Mouse (Mus musculus) kidney, adult 2 months (tissue): Measurements from ENCODE around the gene Ism2. TPM values are rescaled to one million over a fixed set of nuclear protein-coding genes. Genes with fewer than 3 reads are reported as not detected.
A peak's percentile ranks its signal among the peaks of the same experiment; 100 is the strongest.

Experiments used
- DNase-seq: peaks from one replicate; pipeline ENCODE4 v3.0.0; 2021
- H3K27ac ChIP-seq: fragments of 200-500 bp; 2 replicates; pipeline ENCODE4 v1.5.1; 2012; ENCODE audit warnings: low read depth, low read length, control low read depth, inconsistent platforms; ENCODE audit not compliant: insufficient read depth
- H3K27me3 ChIP-seq: fragments of 200-500 bp; replicated peaks from 2 replicates; pipeline ENCODE4 v1.6.1; 2012; ENCODE audit warnings: mild to moderate bottlenecking, moderate library complexity, low read length, inconsistent platforms; ENCODE audit not compliant: control insufficient read depth, insufficient read depth
- H3K36me3 ChIP-seq: fragments of 200-500 bp; 2 replicates; pipeline ENCODE4 v1.6.1; 2012; ENCODE audit warnings: mild to moderate bottlenecking, moderate library complexity, low read length, inconsistent platforms; ENCODE audit not compliant: control insufficient read depth, insufficient read depth
- H3K4me1 ChIP-seq: fragments of 200-500 bp; 2 replicates; pipeline ENCODE4 v1.6.1; 2011; ENCODE audit warnings: low read length; ENCODE audit not compliant: control insufficient read depth, insufficient read depth
- H3K4me3 ChIP-seq: fragments of 200-500 bp; 2 replicates; pipeline ENCODE4 v1.5.1; 2011; ENCODE audit warnings: mild to moderate bottlenecking, low read depth, low read length, control low read depth; ENCODE audit not compliant: insufficient read depth
- CTCF ChIP-seq: fragments of 200-500 bp; conservative IDR thresholded peaks from 2 replicates; pipeline ENCODE4 v1.5.1; 2011; ENCODE audit warnings: low read depth, mild to moderate bottlenecking, control low read depth, low read length, moderate library complexity, mixed read lengths; ENCODE audit not compliant: insufficient read depth, insufficient read length
- POLR2A ChIP-seq: fragments of 200-500 bp; IDR thresholded peaks from one replicate; pipeline ENCODE4 v1.6.1; 2011; ENCODE audit warnings: low read depth, low read length, control low read depth
- WGBS: fragments of 180-500 bp; shearing (Covaris S2); methylation state at CpG from one replicate; pipeline ENCODE4 v1.1.7; 2018; 5-methylcytosine and 5-hydroxymethylcytosine counted together
- polyA plus RNA-seq: library from polyadenylated mRNA; depleted of rRNA; stranded (reverse); fragments of >200 nt; gene quantifications from 2 replicates; pipeline ENCODE4 v1.2.3, GENCODE M21; 2012; rRNA removed

The Ism2 gene
- 0.06 TPM in 1 of 2 replicates, not detected in the other for polyA plus RNA-seq

- H3K4me1 ChIP-seq, result no peaks in the 10 kb centered on the region
- no peaks in the 10 kb centered on the region for H3K36me3 ChIP-seq
- H3K27ac ChIP-seq, result no peak within 1 kb of the TSS
- 0 out of 2 replicates have a peak, but pooled peaks cover 1% of the 10 kb centered on the region for H3K27me3 ChIP-seq
- H3K4me3 ChIP-seq, result peak within 1 kb of the TSS; percentile 45
- WGBS, result under 1% methylated on average over 85 of the region's 86 CpGs
- no peak for TF ChIP-seq POLR2A
- peak; percentile 24 for DNase-seq
Measured at GRCm38 (mm10) chr12:87299657-87300440, at the start of gene Ism2. TSS of gene Ism2 (minus strand) at chr12:87299705.

- no peak for DNase-seq
- no peak overlapping the region for H3K4me3 ChIP-seq
- H3K4me1 ChIP-seq, result no peaks in the 10 kb centered on the region
- peaks cover 4% of the 10 kb centered on the region for H3K36me3 ChIP-seq
- WGBS, result 57% methylated on average over 2 of the region's 2 CpGs
- H3K27ac ChIP-seq, result no peak overlapping the region
- TF ChIP-seq POLR2A, result no peak
- H3K27me3 ChIP-seq, result no peaks in the 10 kb centered on the region
Measured at GRCm38 (mm10) chr12:87348029-87348428, 48.5 kb upstream of the Ism2 start.

- DNase-seq, result peak; percentile 14
- no peak for TF ChIP-seq POLR2A
- peak; percentile 47 for TF ChIP-seq CTCF
- Histone ChIP-seq H3K4me3 (no peak overlapping the region), H3K4me1 (no peaks in the 10 kb centered on the region), H3K36me3 (peaks cover 4% of the 10 kb centered on the region), H3K27ac (no peak overlapping the region), H3K27me3 (no peaks in the 10 kb centered on the region)
- WGBS, result 85% methylated on average over 2 of the region's 2 CpGs
Measured at GRCm38 (mm10) chr12:87347511-87347910, 48.0 kb upstream of the Ism2 start.

GRCm38 (mm10) chr12:87343084-87343605 is 43.6 kb upstream of the Ism2 start:
- H3K36me3 ChIP-seq, result peaks cover 8% of the 10 kb centered on the region
- no peak overlapping the region for H3K27ac ChIP-seq
- no peak for TF ChIP-seq CTCF
- TF ChIP-seq POLR2A, result no peak
- H3K4me1 ChIP-seq, result no peaks in the 10 kb centered on the region
- H3K4me3 ChIP-seq, result no peak overlapping the region
- H3K27me3 ChIP-seq, result no peaks in the 10 kb centered on the region
- DNase-seq, result no peak

- DNase-seq, result no peak
- no peak overlapping the region for H3K27ac ChIP-seq
- WGBS, result 73% methylated on average over 4 of the region's 4 CpGs
- H3K4me1 ChIP-seq, result no peaks in the 10 kb centered on the region
- no peak for TF ChIP-seq CTCF
- TF ChIP-seq POLR2A, result no peak
- peaks cover 4% of the 10 kb centered on the region; the same call in 1 of the 2 replicates for H3K36me3 ChIP-seq
- no peak overlapping the region for H3K4me3 ChIP-seq
- no peaks in the 10 kb centered on the region for H3K27me3 ChIP-seq
Measured at GRCm38 (mm10) chr12:87338082-87338481, 38.6 kb upstream of the Ism2 start.

- H3K4me3 ChIP-seq, result no peak overlapping the region
- H3K27me3 ChIP-seq, result no peaks in the 10 kb centered on the region
- 38% methylated on average over 2 of the region's 2 CpGs for WGBS
- peaks cover 7% of the 10 kb centered on the region for H3K4me1 ChIP-seq
- peak; percentile 37 for DNase-seq
- peaks cover 2% of the 10 kb centered on the region; the same call in 1 of the 2 replicates for H3K36me3 ChIP-seq
- H3K27ac ChIP-seq, result no peak overlapping the region
- 0 out of 2 replicates have a peak, but pooled peaks have one; percentile 14 for TF ChIP-seq CTCF
- TF ChIP-seq POLR2A, result no peak
Measured at GRCm38 (mm10) chr12:87334886-87335285, 35.4 kb upstream of the Ism2 start.

GRCm38 (mm10) chr12:87333794-87334193 is 34.3 kb upstream of the Ism2 start:
- Histone ChIP-seq H3K4me3 (no peak overlapping the region), H3K4me1 (peaks cover 7% of the 10 kb centered on the region)

More at GRCm38 (mm10) chr12:87333794-87334193, 34.3 kb upstream of the Ism2 start:
- TF ChIP-seq CTCF (no peak), POLR2A (no peak)
- no peak for DNase-seq
- Histone ChIP-seq H3K27ac (no peak overlapping the region), H3K27me3 (no peaks in the 10 kb centered on the region), H3K36me3 (peaks cover 5% of the 10 kb centered on the region)
